Mouse (Mus musculus) stomach, embryonic 15.5 days (tissue): ENCODE data around the gene Sipa1l2. TPM values are rescaled to one million over a fixed set of nuclear protein-coding genes. Genes with fewer than 3 reads are reported as not detected.
"Not testable (repeated sequence)": the region's sequence is repeated elsewhere in the genome, so short reads cannot be mapped to it uniquely, and the experiment has no call there.

Experiments
- ATAC-seq: fragments of 200-750 bp; cut with Nextera tagmentation; 2 replicates; pipeline ENCODE4 v1.8.0; 2017; ENCODE audit warnings: low read depth, moderate number of reproducible peaks, moderate TSS enrichment; ENCODE audit not compliant: insufficient read depth, low FRiP score
- H3K27ac ChIP-seq: fragments of 300-500 bp; sonication (generic); 2 replicates; pipeline ENCODE4 v1.5.1; 2015; ENCODE audit warnings: mild to moderate bottlenecking, inconsistent platforms
- H3K27me3 ChIP-seq: fragments of 300-500 bp; sonication (generic); replicated peaks from 2 replicates; pipeline ENCODE4 v1.6.1; 2015; ENCODE audit warnings: inconsistent platforms
- H3K36me3 ChIP-seq: fragments of 300-500 bp; sonication (generic); 2 replicates; pipeline ENCODE4 v1.6.1; 2015; ENCODE audit warnings: inconsistent platforms
- H3K4me1 ChIP-seq: fragments of 300-500 bp; sonication (generic); 2 replicates; pipeline ENCODE4 v1.6.1; 2015; ENCODE audit warnings: inconsistent platforms
- H3K4me2 ChIP-seq: fragments of 300-500 bp; sonication (generic); 2 replicates; pipeline ENCODE4 v1.6.1; 2015; ENCODE audit warnings: mild to moderate bottlenecking, inconsistent platforms
- H3K4me3 ChIP-seq: fragments of 300-500 bp; sonication (generic); replicated peaks from 2 replicates; pipeline ENCODE4 v1.5.1; 2015; ENCODE audit warnings: inconsistent platforms
- H3K9ac ChIP-seq: fragments of 300-500 bp; sonication (generic); 2 replicates; pipeline ENCODE4 v1.6.1; 2015; ENCODE audit warnings: inconsistent platforms
- H3K9me3 ChIP-seq: fragments of 300-500 bp; sonication (generic); 2 replicates; pipeline ENCODE4 v1.6.1; 2016; ENCODE audit warnings: inconsistent platforms
- WGBS: fragments of 180-500 bp; shearing (Covaris S2); methylation state at CpG from one replicate; pipeline ENCODE4 v1.1.7; 2015; 5-methylcytosine and 5-hydroxymethylcytosine counted together
- polyA plus RNA-seq: library from polyadenylated mRNA; unstranded; fragments of >200 nt; fragmentation: Nextera tagmentation; extraction: Ambion mirVana; gene quantifications from 2 replicates; pipeline ENCODE4 v1.2.1, GENCODE M21; 2015

Gene Sipa1l2
- polyA plus RNA-seq, 1 experiment from 2014 or later = 8.3 TPM

DNA sequence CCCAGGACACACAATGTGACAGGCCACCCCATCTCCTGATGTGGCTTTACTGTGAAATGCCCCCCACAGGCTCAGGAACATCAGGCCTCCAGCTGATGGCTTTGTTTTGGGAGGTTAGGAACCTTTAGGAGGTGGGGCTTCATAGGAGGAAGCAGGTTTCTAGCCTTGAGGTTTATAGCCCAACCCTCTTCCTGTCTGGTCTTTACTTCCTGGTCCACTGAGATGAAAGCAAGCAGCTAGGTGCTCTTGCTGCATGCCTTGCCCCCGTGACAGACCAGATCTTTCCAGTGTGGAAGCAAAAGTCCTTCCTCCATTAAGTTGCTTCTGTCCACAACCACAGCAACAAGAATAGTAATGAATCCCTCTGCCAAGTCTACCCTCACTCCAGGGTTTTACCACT lies 38.0 kb downstream of the Sipa1l2 start:
- no peak overlapping the region for H3K9ac ChIP-seq
- peaks cover 42% of the 10 kb centered on the region for H3K4me1 ChIP-seq
- H3K9me3 ChIP-seq = no peaks in the 10 kb centered on the region
- no peaks in the 10 kb centered on the region for H3K27me3 ChIP-seq
- H3K27ac ChIP-seq = peak overlapping the region; percentile 14; the same call in 1 of the 2 replicates
- ATAC-seq = peak; percentile 23; the same call in 1 of the 2 replicates
- 58% methylated on average over 1 of the region's 1 CpGs for WGBS
- H3K36me3 ChIP-seq = no peaks in the 10 kb centered on the region
- H3K4me2 ChIP-seq = no peak overlapping the region
- no peak overlapping the region for H3K4me3 ChIP-seq

DNA sequence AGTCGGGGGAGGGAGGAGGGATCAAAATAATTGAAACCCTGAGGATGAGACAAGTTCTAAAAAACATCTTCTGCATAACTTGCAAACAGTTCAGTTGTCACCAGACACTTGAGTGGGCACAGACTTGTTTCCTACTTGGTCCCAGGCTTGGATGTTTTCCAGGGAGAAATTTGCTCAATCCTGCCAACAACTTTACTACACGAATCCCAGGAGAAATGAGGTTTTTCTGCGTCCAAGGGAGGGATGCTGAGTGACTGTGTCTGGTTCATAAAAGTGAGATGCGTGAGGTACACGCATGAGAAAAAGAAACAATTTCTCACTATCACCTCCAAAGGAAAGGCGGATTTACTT lies 38.5 kb downstream of the Sipa1l2 start:
- peaks cover 44% of the 10 kb centered on the region for H3K4me1 ChIP-seq

DNA sequence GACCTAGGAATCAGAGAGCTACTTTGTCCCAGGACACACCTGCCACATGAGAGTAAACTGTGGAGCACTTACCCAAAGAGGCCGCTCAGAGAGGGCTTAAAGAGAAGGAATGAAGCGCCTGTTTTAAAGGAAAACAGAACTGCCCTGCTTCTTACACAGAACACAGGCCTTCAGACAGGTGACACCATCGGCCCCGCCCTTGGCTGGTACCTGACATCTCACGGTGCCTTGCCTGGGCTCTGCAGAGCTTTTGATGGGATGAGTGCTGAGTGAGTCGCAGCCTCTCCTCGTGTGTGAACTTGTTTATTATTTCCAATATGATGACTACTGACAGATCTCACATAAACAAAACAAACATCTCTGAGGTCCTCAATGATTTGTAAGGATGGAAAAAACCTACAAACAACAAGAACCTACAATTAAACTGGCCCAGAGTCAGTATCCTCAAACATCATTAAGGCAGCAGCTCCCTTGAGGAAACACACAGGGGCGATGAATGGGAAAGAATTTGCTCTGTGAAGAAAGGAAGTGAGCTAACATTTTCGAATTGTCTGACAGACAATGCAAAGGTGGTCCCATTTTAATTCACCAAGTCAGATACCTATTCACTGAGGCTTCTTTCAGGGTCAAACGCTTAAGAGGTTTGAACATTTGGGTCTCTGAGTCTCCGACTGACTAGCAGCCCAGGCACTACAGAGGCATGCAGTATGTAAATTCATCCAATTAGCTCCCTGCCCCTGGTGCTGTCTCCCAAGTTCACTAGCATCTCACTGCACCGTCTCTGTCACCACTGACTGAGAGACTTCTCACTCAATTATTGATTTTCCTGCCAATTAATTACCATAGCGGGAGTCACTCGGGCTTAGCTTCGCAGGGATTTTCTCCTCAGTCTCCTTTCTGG lies 39.2 kb downstream of the Sipa1l2 start:
- Histone ChIP-seq H3K4me3 (no peak overlapping the region), H3K4me1 (peaks cover 46% of the 10 kb centered on the region), H3K4me2 (no peak overlapping the region), H3K9ac (no peak overlapping the region), H3K27ac (no peak overlapping the region), H3K27me3 (no peaks in the 10 kb centered on the region), H3K9me3 (no peaks in the 10 kb centered on the region), H3K36me3 (no peaks in the 10 kb centered on the region)
- ATAC-seq = no peak
- 55% methylated on average over 15 of the region's 15 CpGs for WGBS

More for the DNA sequence above, 38.5 kb downstream of the Sipa1l2 start:
- ATAC-seq = no peak
- Histone ChIP-seq H3K4me2 (no peak overlapping the region), H3K36me3 (no peaks in the 10 kb centered on the region), H3K27ac (no peak overlapping the region), H3K27me3 (no peaks in the 10 kb centered on the region), H3K9ac (no peak overlapping the region), H3K4me3 (no peak overlapping the region), H3K9me3 (no peaks in the 10 kb centered on the region)
- WGBS = 53% methylated on average over 6 of the region's 6 CpGs

DNA sequence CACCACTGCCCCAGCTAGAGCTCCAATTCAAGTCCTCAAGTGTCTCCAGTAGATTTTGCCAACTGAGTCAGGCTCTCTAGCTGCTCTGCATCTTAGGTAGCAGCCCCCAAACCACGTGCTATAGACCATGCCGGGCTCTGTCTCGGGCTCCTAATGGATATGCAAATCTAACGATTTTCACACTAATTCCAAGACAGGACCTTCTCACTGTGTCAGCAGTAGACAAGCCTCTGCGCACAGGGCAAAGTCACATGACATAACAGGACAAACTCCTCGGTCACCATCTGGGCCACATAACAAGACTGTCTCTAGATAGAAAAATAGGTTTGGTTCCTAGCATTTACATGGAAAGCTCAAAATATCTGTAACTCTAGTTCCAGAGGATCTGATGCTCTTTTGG lies 40.6 kb downstream of the Sipa1l2 start:
- Histone ChIP-seq H3K4me1 (peaks cover 49% of the 10 kb centered on the region), H3K9ac (no peak overlapping the region), H3K27me3 (no peaks in the 10 kb centered on the region), H3K4me2 (no peak overlapping the region), H3K9me3 (no peaks in the 10 kb centered on the region), H3K27ac (no peak overlapping the region), H3K36me3 (no peaks in the 10 kb centered on the region), H3K4me3 (no peak overlapping the region)
- no peak for ATAC-seq
- 76% methylated on average over 6 of the region's 6 CpGs for WGBS

DNA sequence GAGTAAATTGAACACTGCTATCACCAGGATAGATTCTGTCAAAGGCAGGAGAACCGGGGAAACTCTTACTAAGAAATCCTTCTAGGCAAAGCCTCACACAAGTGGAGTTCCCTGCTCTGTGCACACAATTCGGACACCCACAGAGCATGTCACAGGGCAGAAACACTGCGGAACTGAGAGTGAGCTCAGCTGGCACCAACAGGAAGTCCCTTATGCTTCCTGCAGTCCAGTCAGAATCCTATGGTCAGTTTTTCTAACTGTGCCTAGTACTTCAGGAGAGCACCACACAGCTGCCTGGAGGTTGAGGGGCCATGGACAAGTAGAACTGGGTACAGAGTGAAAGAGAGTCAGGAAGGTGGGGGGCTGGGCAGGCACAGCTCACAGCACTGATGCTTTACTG lies 41.7 kb downstream of the Sipa1l2 start:
- Histone ChIP-seq H3K9me3 (no peaks in the 10 kb centered on the region), H3K9ac (no peak overlapping the region), H3K27me3 (no peaks in the 10 kb centered on the region), H3K4me1 (peaks cover 42% of the 10 kb centered on the region), H3K4me2 (no peak overlapping the region), H3K4me3 (no peak overlapping the region), H3K36me3 (no peaks in the 10 kb centered on the region), H3K27ac (no peak overlapping the region)
- no peak for ATAC-seq
- WGBS = 70% methylated on average over 3 of the region's 3 CpGs

DNA sequence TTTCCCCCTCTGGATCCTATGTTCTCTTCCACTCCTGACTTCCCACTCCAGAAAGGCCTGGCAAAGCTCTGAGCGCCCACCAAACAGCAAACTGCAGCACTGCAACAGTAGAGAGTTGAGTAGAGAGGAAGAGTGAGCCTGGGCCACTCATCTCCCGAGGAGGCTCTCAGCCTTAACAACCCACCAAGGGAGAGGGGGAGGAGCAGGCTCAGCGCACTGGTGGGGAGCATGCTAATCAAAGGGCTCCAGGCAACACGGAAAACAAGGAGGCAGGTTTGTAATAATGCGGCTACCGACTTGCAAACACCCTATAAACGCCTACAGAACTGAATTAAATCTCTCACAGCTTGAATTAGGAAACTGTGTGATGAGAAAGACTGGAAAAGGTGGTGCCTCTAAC lies 42.6 kb downstream of the Sipa1l2 start:
- Histone ChIP-seq H3K36me3 (no peaks in the 10 kb centered on the region), H3K27ac (no peak overlapping the region), H3K9me3 (no peaks in the 10 kb centered on the region), H3K4me3 (no peak overlapping the region), H3K27me3 (no peaks in the 10 kb centered on the region), H3K4me2 (no peak overlapping the region), H3K4me1 (peaks cover 33% of the 10 kb centered on the region), H3K9ac (no peak overlapping the region)
- no peak for ATAC-seq
- 42% methylated on average over 7 of the region's 7 CpGs for WGBS

DNA sequence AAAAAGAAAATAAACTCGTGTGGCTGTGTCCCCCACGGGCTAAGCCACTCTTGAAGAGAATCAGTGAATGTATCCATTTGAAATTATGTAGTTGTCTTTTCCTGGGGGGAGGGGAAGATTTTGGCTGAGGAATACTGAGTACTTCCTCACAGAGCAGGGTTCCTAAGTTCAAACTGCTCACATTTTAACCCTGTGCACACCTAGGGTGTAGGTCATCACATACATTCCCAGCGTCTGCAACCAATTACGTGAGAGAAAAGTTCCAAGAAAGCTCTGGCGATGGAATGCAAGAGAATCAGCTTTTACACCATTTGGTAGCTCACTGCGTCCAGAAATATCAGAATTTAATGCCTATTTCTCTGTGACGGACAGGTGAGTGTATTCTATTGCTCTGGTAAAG lies 43.0 kb downstream of the Sipa1l2 start:
- 53% methylated on average over 7 of the region's 7 CpGs for WGBS
- no peak overlapping the region for H3K27ac ChIP-seq
- H3K9ac ChIP-seq = no peak overlapping the region
- H3K9me3 ChIP-seq = no peaks in the 10 kb centered on the region
- H3K4me2 ChIP-seq = no peak overlapping the region
- H3K4me1 ChIP-seq = peaks cover 29% of the 10 kb centered on the region
- no peaks in the 10 kb centered on the region for H3K27me3 ChIP-seq
- no peaks in the 10 kb centered on the region for H3K36me3 ChIP-seq
- H3K4me3 ChIP-seq = no peak overlapping the region
- no peak for ATAC-seq

DNA sequence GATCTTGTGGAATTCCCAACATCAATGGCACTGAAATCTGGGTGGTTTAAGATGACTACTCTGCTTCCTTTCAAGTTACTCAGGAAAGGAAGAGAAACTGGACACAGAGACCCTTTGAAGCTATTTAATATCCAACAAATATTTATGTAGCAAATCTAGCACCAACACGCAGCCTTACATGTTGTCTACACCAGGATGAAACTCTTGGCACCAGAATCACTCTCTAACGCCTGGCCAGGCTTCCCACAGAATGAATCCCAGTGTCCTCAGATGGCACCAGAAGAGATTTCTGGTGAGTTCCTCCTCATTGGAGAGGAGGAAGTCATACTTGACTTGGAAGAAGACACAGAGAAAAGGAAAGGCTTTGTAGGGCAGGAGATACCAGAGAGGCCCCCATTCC lies 45.1 kb downstream of the Sipa1l2 start:
- Histone ChIP-seq H3K4me1 (peaks cover 14% of the 10 kb centered on the region), H3K9ac (no peak overlapping the region), H3K27ac (no peak overlapping the region), H3K4me3 (no peak overlapping the region), H3K27me3 (no peaks in the 10 kb centered on the region), H3K4me2 (no peak overlapping the region), H3K9me3 (no peaks in the 10 kb centered on the region), H3K36me3 (no peaks in the 10 kb centered on the region)
- WGBS = 74% methylated on average over 2 of the region's 2 CpGs
- no peak for ATAC-seq

DNA sequence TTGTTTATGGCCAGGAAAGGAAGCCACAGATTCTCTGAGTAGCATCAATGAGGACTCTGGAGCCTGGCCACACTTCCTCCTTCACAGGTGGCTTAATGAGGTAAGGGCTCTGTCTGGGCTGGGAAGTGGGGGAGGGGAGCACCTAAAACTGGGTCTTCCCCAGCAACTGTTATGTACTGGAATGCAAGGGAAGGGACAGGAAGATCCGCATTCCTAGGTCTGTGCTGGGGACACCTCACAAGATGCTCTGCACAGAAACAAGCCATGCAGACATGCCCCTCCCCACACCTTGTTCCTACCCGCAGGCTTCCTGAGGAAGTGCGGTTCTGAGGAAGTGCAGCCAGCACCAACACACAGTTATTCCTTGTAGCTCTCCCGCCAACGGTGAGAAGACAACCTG lies 46.4 kb downstream of the Sipa1l2 start:
- Histone ChIP-seq H3K4me3 (no peak overlapping the region), H3K36me3 (no peaks in the 10 kb centered on the region), H3K4me2 (no peak overlapping the region), H3K27me3 (no peaks in the 10 kb centered on the region), H3K9me3 (no peaks in the 10 kb centered on the region), H3K27ac (no peak overlapping the region), H3K9ac (no peak overlapping the region), H3K4me1 (peaks cover 14% of the 10 kb centered on the region)
- no peak for ATAC-seq
- WGBS = 30% methylated on average over 5 of the region's 5 CpGs

DNA sequence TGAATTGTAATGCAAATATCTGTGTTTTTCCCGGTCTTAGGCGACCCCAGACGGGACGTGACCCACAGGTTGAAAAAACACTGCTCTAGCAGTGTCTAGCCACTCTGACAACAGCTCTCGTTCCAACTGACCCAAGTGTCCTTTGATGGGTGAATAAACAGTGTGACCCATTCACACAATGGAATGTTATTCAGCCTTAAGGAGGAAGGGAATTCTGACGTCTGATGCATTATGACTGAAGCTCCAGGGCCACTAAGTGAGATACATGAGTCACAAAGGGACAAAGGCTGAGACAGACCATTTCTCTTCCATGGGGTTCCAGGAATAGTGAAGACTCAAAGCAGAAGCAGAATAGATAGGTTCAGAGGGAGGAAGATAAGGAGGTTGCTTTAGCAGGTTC lies 47.5 kb downstream of the Sipa1l2 start:
- peaks cover 12% of the 10 kb centered on the region for H3K4me1 ChIP-seq
- no peak overlapping the region for H3K27ac ChIP-seq
- no peaks in the 10 kb centered on the region for H3K27me3 ChIP-seq
- no peak overlapping the region for H3K4me2 ChIP-seq
- no peaks in the 10 kb centered on the region for H3K9me3 ChIP-seq
- H3K9ac ChIP-seq = no peak overlapping the region
- WGBS = 56% methylated on average over 6 of the region's 6 CpGs
- no peak overlapping the region for H3K4me3 ChIP-seq
- no peak for ATAC-seq
- no peaks in the 10 kb centered on the region for H3K36me3 ChIP-seq

DNA sequence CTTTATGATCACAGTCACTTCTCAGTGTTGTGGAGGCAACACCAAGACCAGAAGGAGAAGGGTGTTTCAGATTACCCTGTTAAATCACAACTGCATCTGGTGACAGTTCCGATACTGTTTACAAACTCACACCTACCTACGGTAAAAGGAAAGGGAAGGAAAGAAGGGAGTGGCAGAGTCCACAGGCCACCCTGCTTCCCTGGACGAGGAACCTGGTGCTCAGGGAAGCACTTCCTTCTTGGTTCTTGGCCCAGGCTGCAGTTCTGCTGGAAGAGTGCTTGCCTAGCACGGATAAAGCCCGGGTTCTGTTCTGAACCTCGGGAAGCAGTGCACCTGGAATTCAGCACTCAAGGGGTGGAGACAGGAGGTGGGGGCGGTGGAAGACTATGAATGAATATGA lies 48.5 kb downstream of the Sipa1l2 start:
- no peak overlapping the region for H3K4me3 ChIP-seq
- no peaks in the 10 kb centered on the region for H3K36me3 ChIP-seq
- no peak overlapping the region for H3K27ac ChIP-seq
- no peaks in the 10 kb centered on the region for H3K27me3 ChIP-seq
- H3K4me2 ChIP-seq = no peak overlapping the region
- 47% methylated on average over 7 of the region's 7 CpGs for WGBS
- H3K9ac ChIP-seq = no peak overlapping the region
- peaks cover 6% of the 10 kb centered on the region; the same call in 1 of the 2 replicates for H3K4me1 ChIP-seq
- no peaks in the 10 kb centered on the region for H3K9me3 ChIP-seq
- no peak for ATAC-seq

DNA sequence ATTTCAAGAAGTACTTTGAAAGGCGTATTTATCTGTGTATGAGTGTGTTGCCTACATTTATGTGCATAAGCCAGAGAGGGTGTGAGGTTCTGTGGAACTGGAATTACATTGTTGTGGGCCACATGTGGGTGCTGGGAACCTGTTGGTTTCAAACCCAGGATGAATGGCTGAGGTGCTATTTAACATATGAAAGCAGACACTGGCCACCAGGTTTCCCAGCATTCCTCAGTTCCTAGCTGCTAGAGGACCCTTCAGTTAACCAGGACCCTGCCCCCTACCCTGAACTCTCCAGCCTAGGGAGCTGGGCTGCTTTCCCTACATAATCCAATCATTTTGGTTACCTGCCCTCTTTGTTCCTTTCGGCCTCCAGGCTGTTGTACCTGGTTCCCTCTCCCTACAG lies 49.3 kb downstream of the Sipa1l2 start:
- H3K9ac ChIP-seq, H3K4me1 ChIP-seq, H3K27me3 ChIP-seq, H3K9me3 ChIP-seq, H3K4me3 ChIP-seq, H3K27ac ChIP-seq, ATAC-seq, H3K36me3 ChIP-seq, H3K4me2 ChIP-seq: not testable (repeated sequence)
- 86% methylated on average over 2 of the region's 2 CpGs for WGBS
